Mouse (Mus musculus): Measurements from ENCODE around the gene Rps6kb2. TPM values are rescaled to one million over a fixed set of nuclear protein-coding genes. Genes with fewer than 3 reads are reported as not detected.
A peak's percentile ranks its signal among the peaks of the same experiment; 100 is the strongest.
"Not testable (repeated sequence)": the region's sequence is repeated elsewhere in the genome, so short reads cannot be mapped to it uniquely, and the experiment has no call there.

The Rps6kb2 gene
- polyA plus RNA-seq, 1 experiment from 2014 or later: 43.2 TPM

GRCm38 (mm10) chr19:4126759-4127495, 36.2 kb downstream of the Rps6kb2 start:
- Histone ChIP-seq H3K36me3 (ENCODE audit: insufficient read depth) (peaks cover 30% of the 10 kb centered on the region), H3K9me3 (ENCODE audit: low read depth, low read length) (no peaks in the 10 kb centered on the region), H3K4me1 (ENCODE audit: insufficient read depth) (peaks cover 10% of the 10 kb centered on the region), H3K9ac (peak overlapping the region; percentile 89), H3K27me3 (ENCODE audit: insufficient read depth, low read length) (no peaks in the 10 kb centered on the region), H3K27ac (ENCODE audit: low read depth) (no peak overlapping the region), H3K4me2 (peak overlapping the region; percentile 90), H3K4me3 (ENCODE audit: low read depth, low read length) (peak overlapping the region; percentile 89)
- TF ChIP-seq CTCF (IDR thresholded peaks at IDR 0.05; ENCODE audit: low read depth): no peak
- no peak for DNase-seq
- no peak for ATAC-seq (ENCODE audit: insufficient read depth)
- WGBS: 58% methylated on average over 7 of the region's 7 CpGs

- Histone ChIP-seq H3K9ac (peak within 1 kb of the TSS; percentile 89), H3K27me3 (ENCODE audit: insufficient read depth, low read length) (no peaks in the 10 kb centered on the region), H3K4me1 (ENCODE audit: insufficient read depth) (peaks cover 10% of the 10 kb centered on the region), H3K36me3 (ENCODE audit: insufficient read depth) (peaks cover 21% of the 10 kb centered on the region), H3K4me3 (ENCODE audit: low read depth, low read length) (peak within 1 kb of the TSS; percentile 89), H3K4me2 (peak within 1 kb of the TSS; percentile 90), H3K9me3 (ENCODE audit: low read depth, low read length) (no peaks in the 10 kb centered on the region), H3K27ac (ENCODE audit: low read depth) (peak within 1 kb of the TSS; percentile 30)
- under 1% methylated on average over 64 of the region's 64 CpGs for WGBS
- ATAC-seq (ENCODE audit: insufficient read depth) (peak; percentile 95), DNase-seq (peak; percentile 99)
- TF ChIP-seq CTCF (IDR thresholded peaks at IDR 0.05; ENCODE audit: low read depth): peak; percentile 73
Measured at GRCm38 (mm10) chr19:4125741-4126696, 37.1 kb downstream of the Rps6kb2 start, which contains the start of gene Aip. Gene Aip (minus strand): TSS chr19:4125858.

GRCm38 (mm10) chr19:4125268-4125667, 37.9 kb downstream of the Rps6kb2 start:
- WGBS: 20% methylated on average over 4 of the region's 4 CpGs
- not testable (repeated sequence) for H3K27me3 ChIP-seq (ENCODE audit: insufficient read depth, low read length); H3K9me3 ChIP-seq (ENCODE audit: low read depth, low read length)
- Histone ChIP-seq H3K4me2 (peak overlapping the region; percentile 55), H3K4me3 (ENCODE audit: low read depth, low read length) (peak overlapping the region; percentile 89), H3K4me1 (ENCODE audit: insufficient read depth) (peaks cover 12% of the 10 kb centered on the region), H3K9ac (peak overlapping the region; percentile 89), H3K36me3 (ENCODE audit: insufficient read depth) (peaks cover 17% of the 10 kb centered on the region), H3K27ac (ENCODE audit: low read depth) (peak overlapping the region; percentile 30; the same call in 1 of the 2 replicates)
- peak; percentile 26 for DNase-seq
- peak; percentile 26 for ATAC-seq (ENCODE audit: insufficient read depth)

GRCm38 (mm10) chr19:4124432-4124831, 38.7 kb downstream of the Rps6kb2 start:
- no peaks in the 10 kb centered on the region for H3K27me3 ChIP-seq (ENCODE audit: insufficient read depth, low read length)
- peaks cover 15% of the 10 kb centered on the region for H3K36me3 ChIP-seq (ENCODE audit: insufficient read depth)
- H3K9ac ChIP-seq: no peak overlapping the region
- no peaks in the 10 kb centered on the region for H3K9me3 ChIP-seq (ENCODE audit: low read depth, low read length)
- H3K4me2 ChIP-seq: peak overlapping the region; percentile 55; the same call in 1 of the 2 replicates
- no peak overlapping the region for H3K27ac ChIP-seq (ENCODE audit: low read depth)
- no peak for ATAC-seq (ENCODE audit: insufficient read depth)
- H3K4me1 ChIP-seq (ENCODE audit: insufficient read depth): peaks cover 13% of the 10 kb centered on the region
- WGBS: 68% methylated on average over 4 of the region's 4 CpGs
- DNase-seq: no peak
- H3K4me3 ChIP-seq (ENCODE audit: low read depth, low read length): no peak overlapping the region
- no peak for TF ChIP-seq CTCF (IDR thresholded peaks at IDR 0.05; ENCODE audit: low read depth)

- no peaks in the 10 kb centered on the region for H3K9me3 ChIP-seq (ENCODE audit: low read depth, low read length)
- H3K4me2 ChIP-seq: no peak overlapping the region
- H3K4me3 ChIP-seq (ENCODE audit: low read depth, low read length): no peak overlapping the region
- DNase-seq (no peak), ATAC-seq (ENCODE audit: insufficient read depth) (no peak)
- no peak for TF ChIP-seq CTCF (IDR thresholded peaks at IDR 0.05; ENCODE audit: low read depth)
- no peaks in the 10 kb centered on the region for H3K27me3 ChIP-seq (ENCODE audit: insufficient read depth, low read length)
- no peak overlapping the region for H3K9ac ChIP-seq
- WGBS: 73% methylated on average over 7 of the region's 7 CpGs
- no peak overlapping the region for H3K27ac ChIP-seq (ENCODE audit: low read depth)
- H3K36me3 ChIP-seq (ENCODE audit: insufficient read depth): peaks cover 8% of the 10 kb centered on the region
- H3K4me1 ChIP-seq (ENCODE audit: insufficient read depth): peaks cover 13% of the 10 kb centered on the region
Measured at GRCm38 (mm10) chr19:4122411-4123370, 40.5 kb downstream of the Rps6kb2 start.

GRCm38 (mm10) chr19:4121896-4122295, 41.3 kb downstream of the Rps6kb2 start:
- Histone ChIP-seq H3K4me2 (peak overlapping the region; percentile 65), H3K36me3 (ENCODE audit: insufficient read depth) (peaks cover 16% of the 10 kb centered on the region), H3K27ac (ENCODE audit: low read depth) (0 out of 2 replicates have a peak overlapping the region, but pooled peaks have one; percentile 1), H3K4me1 (ENCODE audit: insufficient read depth) (peaks cover 11% of the 10 kb centered on the region)
- H3K9ac ChIP-seq; ATAC-seq (ENCODE audit: insufficient read depth); H3K9me3 ChIP-seq (ENCODE audit: low read depth, low read length); H3K4me3 ChIP-seq (ENCODE audit: low read depth, low read length); H3K27me3 ChIP-seq (ENCODE audit: insufficient read depth, low read length); DNase-seq: not testable (repeated sequence)
- 55% methylated on average over 6 of the region's 6 CpGs for WGBS

Measured in lung, embryonic 14.5 days (tissue).